Mouse (Mus musculus) right cerebral cortex, postnatal 14 days (tissue): ENCODE measurements at regions not wholly inside any gene's neighbourhood (a gene's known extent, or its start where the extent isn't known, plus 50 kb on each side); places are given as distances from the start of the nearest gene placed in this dataset.

ENCODE experiments used
- DNase-seq: peaks from one replicate; pipeline ENCODE4 v3.0.0; 2022

- no peak for DNase-seq
Measured at GRCm38 (mm10) chr1:125307223-125307622, 128.3 kb downstream of the Actr3 start.

- no peak for DNase-seq
Measured at GRCm38 (mm10) chr1:125298520-125299090, 136.9 kb downstream of the Actr3 start.

GRCm38 (mm10) chr1:125295646-125296045 is 139.9 kb downstream of the Actr3 start:
- no peak for DNase-seq

- DNase-seq, result no peak
Measured at GRCm38 (mm10) chr1:125290320-125291021, 145.1 kb downstream of the Actr3 start.

GRCm38 (mm10) chr1:125286347-125286746 is 149.2 kb downstream of the Actr3 start:
- DNase-seq, result no peak

GRCm38 (mm10) chr1:125284693-125285092 is 150.8 kb downstream of the Actr3 start:
- no peak for DNase-seq

- no peak for DNase-seq
Measured at GRCm38 (mm10) chr1:125273752-125274151, 161.8 kb downstream of the Actr3 start.

GRCm38 (mm10) chr1:125263684-125264083 is 171.8 kb downstream of the Actr3 start:
- no peak for DNase-seq

- no peak for DNase-seq
Measured at GRCm38 (mm10) chr1:125263068-125263467, 172.5 kb downstream of the Actr3 start.

GRCm38 (mm10) chr1:125242345-125242744 is 193.2 kb downstream of the Actr3 start:
- DNase-seq, result no peak

GRCm38 (mm10) chr1:125241717-125242116 is 193.8 kb downstream of the Actr3 start:
- DNase-seq, result no peak

- DNase-seq, result no peak
Measured at GRCm38 (mm10) chr1:125237595-125237988, 197.9 kb downstream of the Actr3 start.

GRCm38 (mm10) chr1:125236948-125237594 is 198.5 kb downstream of the Actr3 start:
- DNase-seq, result peak; percentile 50

GRCm38 (mm10) chr1:125234747-125235146 is 200.8 kb downstream of the Actr3 start:
- DNase-seq, result no peak

GRCm38 (mm10) chr1:125223370-125223769 is 212.2 kb downstream of the Actr3 start:
- DNase-seq, result no peak

- DNase-seq, result no peak
Measured at GRCm38 (mm10) chr1:125216192-125216591, 219.3 kb downstream of the Actr3 start.

GRCm38 (mm10) chr1:125187091-125187490 is 248.4 kb downstream of the Actr3 start:
- no peak for DNase-seq

GRCm38 (mm10) chr1:125176124-125176937 is 259.2 kb downstream of the Actr3 start:
- no peak for DNase-seq

- no peak for DNase-seq
Measured at GRCm38 (mm10) chr1:125174725-125175124, 260.8 kb downstream of the Actr3 start.

GRCm38 (mm10) chr1:125172474-125172873 is 263.1 kb downstream of the Actr3 start:
- DNase-seq, result no peak

GRCm38 (mm10) chr1:125165226-125165625 is 270.3 kb downstream of the Actr3 start:
- no peak for DNase-seq

GRCm38 (mm10) chr1:125158481-125158880 is 277.0 kb downstream of the Actr3 start:
- no peak for DNase-seq

GRCm38 (mm10) chr1:125156093-125156492 is 279.4 kb downstream of the Actr3 start:
- no peak for DNase-seq
